10 mouse cellular contexts compared by ENCODE assay signal in genomic region chr7:44429534-44430488, GRCm38 (mm10). TPM values are rescaled to one million over a fixed set of nuclear protein-coding genes. Genes with fewer than 3 reads are reported as not detected.
A peak's percentile ranks its signal among the peaks of the same experiment; 100 is the strongest.
DNase-seq lines count a peak whose midpoint lies in the region; ATAC-seq lines count a peak whose summit lies in the region.
"Had no signal": no experiment of that assay in that cellular context is flagged by ENCODE, and none has a peak within 500 bp of the region (broad histone marks: within the 10 kb centered on the region; RNA-seq: fewer than 3 reads in every experiment).

No protein-coding gene starts in this region.

- peak overlapping the region; percentile 94 for H3K4me2 ChIP-seq in midbrain, embryonic 12.5 days (replicated peaks)

- peaks cover 61% of the 10 kb centered on the region for H3K27me3 ChIP-seq in hindbrain, embryonic 10.5 days (ENCODE audit: insufficient read depth, poor library complexity, severe bottlenecking)
- H3K27me3 ChIP-seq in midbrain, embryonic 12.5 days, result peaks cover 9% of the 10 kb centered on the region; the same call in 1 of the 2 replicates

- H3K9ac ChIP-seq in midbrain, embryonic 12.5 days (replicated peaks), result peak overlapping the region; percentile 94

- H3K4me1 ChIP-seq in hindbrain, embryonic 10.5 days (replicated peaks), result peaks cover 71% of the 10 kb centered on the region
- H3K4me1 ChIP-seq in midbrain, embryonic 12.5 days, result peaks cover 53% of the 10 kb centered on the region

- ATAC-seq in midbrain, embryonic 12.5 days (ENCODE audit: low FRiP score, low read depth), result peak; percentile 25
- ATAC-seq: Patski had no signal

- under 1% methylated on average over 32 of the region's 32 CpGs for WGBS in hindbrain, embryonic 10.5 days
- under 1% methylated on average over 25 of the region's 32 CpGs for WGBS in midbrain, embryonic 12.5 days

- H3K36me3 ChIP-seq in hindbrain, embryonic 10.5 days, result peaks cover 12% of the 10 kb centered on the region; the same call in 1 of the 2 replicates
- H3K36me3 ChIP-seq in midbrain, embryonic 12.5 days, result 0 out of 2 replicates have a peak, but pooled peaks cover 7% of the 10 kb centered on the region

- no peaks in the 10 kb centered on the region for H3K9me3 ChIP-seq in hindbrain, embryonic 10.5 days
- no peaks in the 10 kb centered on the region for H3K9me3 ChIP-seq in midbrain, embryonic 12.5 days

- H3K27ac ChIP-seq in hindbrain, embryonic 10.5 days, result peak overlapping the region; percentile 97
- H3K27ac ChIP-seq in midbrain, embryonic 12.5 days (replicated peaks), result peak overlapping the region; percentile 100

- DNase-seq in layer of hippocampus, postnatal 10 days (ENCODE audit: low spot score in 2 of 2), result peak; percentile 71 to 77
- DNase-seq in layer of hippocampus, adult 8-10 months (ENCODE audit: low spot score in 2 of 2), result no peak
- peak; percentile 52 to 55 for DNase-seq in cerebellum, postnatal 10 days
- DNase-seq in hindbrain, embryonic 10.5 days (ENCODE audit: low spot score), result peak; percentile 50
- DNase-seq in thymus, postnatal 25 days, result no peak
- no peak for DNase-seq in thymus, postnatal 14 days
- DNase-seq in adrenal gland, adult 8-10 months, result no peak

- H3K4me3 ChIP-seq in hindbrain, embryonic 10.5 days, result peak overlapping the region; percentile 76
- H3K4me3 ChIP-seq in midbrain, embryonic 12.5 days, result peak overlapping the region; percentile 81

RNA-seq across cellular contexts. Expression of gene Lrrc4b, which starts 1.0 kb away (rescaled TPM):
- 100 to 1,000 TPM; 338 to 365 TPM for total RNA-seq in layer of hippocampus, postnatal 10 days (2021)
- 100 to 1,000 TPM; 278 to 302 (median 291) TPM for total RNA-seq in layer of hippocampus, adult 8-10 months (2022)
- 1.7 and 4.4 TPM in 2 replicates for polyA plus RNA-seq in hindbrain, embryonic 10.5 days (2016; fragmentation: Nextera tagmentation; extraction: Ambion mirVana)
- 12.0 and 13.5 TPM in 2 replicates for polyA plus RNA-seq in midbrain, embryonic 12.5 days (2016; fragmentation: Nextera tagmentation; extraction: Ambion mirVana)
- total RNA-seq in adrenal gland, adult 8-10 months (2022), result 10 to 100 TPM in 2 of 4 experiments, 1 to 10 TPM in 2; 6.4 to 15.4 (median 9.8) TPM

RNA-seq across cellular contexts. Expression of gene Aspdh, which starts 35.4 kb away (rescaled TPM):
- total RNA-seq in layer of hippocampus, postnatal 10 days (2021), result 10 to 100 TPM; 13.0 to 16.5 TPM
- total RNA-seq in layer of hippocampus, adult 8-10 months (2022), result 10 to 100 TPM; 11.1 to 13.6 (median 12.4) TPM
- polyA plus RNA-seq in hindbrain, embryonic 10.5 days (2016; fragmentation: Nextera tagmentation; extraction: Ambion mirVana), result 0.78 and 1.8 TPM in 2 replicates
- 3.4 and 5.1 TPM in 2 replicates for polyA plus RNA-seq in midbrain, embryonic 12.5 days (2016; fragmentation: Nextera tagmentation; extraction: Ambion mirVana)
- 1 to 10 TPM in 3 of 4 experiments, under 1 TPM in 1; 0.73 to 2.0 (median 1.4) TPM for total RNA-seq in adrenal gland, adult 8-10 months (2022)
- polyA plus RNA-seq: Patski; spleen, adult 2 months had no signal

RNA-seq across cellular contexts. Expression of gene Josd2, which starts 38.0 kb away (rescaled TPM):
- total RNA-seq in layer of hippocampus, postnatal 10 days (2021), result 10 to 100 TPM; 38.7 to 41.1 TPM
- 100 to 1,000 TPM in 2 of 4 experiments, 10 to 100 TPM in 2; 97.1 to 114 (median 103) TPM for total RNA-seq in layer of hippocampus, adult 8-10 months (2022)
- 86.2 and 89.2 TPM in 2 replicates for polyA plus RNA-seq in hindbrain, embryonic 10.5 days (2016; fragmentation: Nextera tagmentation; extraction: Ambion mirVana)
- polyA plus RNA-seq in midbrain, embryonic 12.5 days (2016; fragmentation: Nextera tagmentation; extraction: Ambion mirVana), result 56.2 and 58.1 TPM in 2 replicates
- total RNA-seq in adrenal gland, adult 8-10 months (2022), result 10 to 100 TPM; 43.7 to 56.5 (median 46.9) TPM

RNA-seq across cellular contexts. Expression of gene 1700008O03Rik, which starts 44.2 kb away (rescaled TPM):
- 1 to 10 TPM; 4.3 to 5.0 TPM for total RNA-seq in layer of hippocampus, postnatal 10 days (2021)
- total RNA-seq in layer of hippocampus, adult 8-10 months (2022), result 1 to 10 TPM; 2.2 to 4.3 (median 2.8) TPM
- polyA plus RNA-seq in hindbrain, embryonic 10.5 days (2016; fragmentation: Nextera tagmentation; extraction: Ambion mirVana), result 2.1 and 2.7 TPM in 2 replicates
- 0.74 and 1.3 TPM in 2 replicates for polyA plus RNA-seq in midbrain, embryonic 12.5 days (2016; fragmentation: Nextera tagmentation; extraction: Ambion mirVana)
- 1 to 10 TPM in 3 of 4 experiments, under 1 TPM in 1; 0.73 to 2.2 (median 1.4) TPM for total RNA-seq in adrenal gland, adult 8-10 months (2022)

RNA-seq across cellular contexts. Expression of gene Syt3, which starts 45.9 kb away (rescaled TPM):
- total RNA-seq in layer of hippocampus, postnatal 10 days (2021), result 10 to 100 TPM; 84.0 to 90.2 TPM
- total RNA-seq in layer of hippocampus, adult 8-10 months (2022), result 10 to 100 TPM; 82.9 to 94.7 (median 87.0) TPM
- 2.7 and 3.0 TPM in 2 replicates for polyA plus RNA-seq in hindbrain, embryonic 10.5 days (2016; fragmentation: Nextera tagmentation; extraction: Ambion mirVana)
- polyA plus RNA-seq in midbrain, embryonic 12.5 days (2016; fragmentation: Nextera tagmentation; extraction: Ambion mirVana), result 5.4 and 6.4 TPM in 2 replicates
- 10 to 100 TPM in 1 of 4 experiments, 1 to 10 TPM in 3; 4.9 to 11.1 (median 7.6) TPM for total RNA-seq in adrenal gland, adult 8-10 months (2022)

Comparison
In these comparisons a context has a peak if more than half of its experiments do, and no peak if none do; other contexts are left out.
1. DNase-seq: peak in layer of hippocampus, postnatal 10 days (2 of 2), cerebellum, postnatal 10 days (2 of 2) and hindbrain, embryonic 10.5 days (single experiment); none in layer of hippocampus, adult 8-10 months (0 of 2), thymus, postnatal 25 days (single experiment), thymus, postnatal 14 days (single experiment) and adrenal gland, adult 8-10 months (single experiment).
2. RNA of gene Lrrc4b, which starts 1.0 kb away (total RNA-seq): 338 to 365 TPM in layer of hippocampus, postnatal 10 days and 278 to 302 TPM in layer of hippocampus, adult 8-10 months; 6.4 to 15.4 TPM in adrenal gland, adult 8-10 months; every median in the first group is over 10 times any median in the second.
3. RNA of gene Aspdh, which starts 35.4 kb away (total RNA-seq): 13.0 to 16.5 TPM in layer of hippocampus, postnatal 10 days and 11.1 to 13.6 TPM in layer of hippocampus, adult 8-10 months; 0.73 to 2.0 TPM in adrenal gland, adult 8-10 months; every median in the first group is over 4 times any median in the second.